In the genomic region with DNA sequence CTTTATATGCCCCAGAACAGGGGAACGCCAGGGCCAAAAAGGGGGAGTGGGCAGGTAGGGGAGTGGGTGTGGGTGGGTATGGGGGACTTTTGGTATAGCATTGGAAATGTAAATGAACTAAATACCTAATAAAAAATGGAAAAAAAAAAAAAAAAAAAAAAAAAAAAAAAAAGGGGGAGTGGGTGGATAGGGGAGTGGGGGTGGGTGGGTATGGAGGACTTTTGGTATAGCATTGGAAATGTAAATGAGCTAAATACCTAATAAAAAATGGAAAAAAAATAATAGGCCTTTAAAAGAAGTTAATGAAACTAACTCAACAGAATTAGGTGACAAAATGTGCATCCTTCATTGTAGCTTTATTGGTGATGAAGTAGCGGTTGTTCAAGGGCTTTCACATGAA, we compare ENCODE assay signal across 20 mouse cellular contexts. TPM values are rescaled to one million over a fixed set of nuclear protein-coding genes. Genes with fewer than 3 reads are reported as not detected.
DNase-seq lines count a peak whose midpoint lies in the region; ATAC-seq and TF ChIP-seq lines count a peak whose summit lies in the region.
"Not testable (repeated sequence)": the region's sequence is repeated elsewhere in the genome, so short reads cannot be mapped to it uniquely, and the experiment has no call there.
"Had no signal": no experiment of that assay in that cellular context is flagged by ENCODE, and none has a peak within 500 bp of the region (broad histone marks: within the 10 kb centered on the region; RNA-seq: fewer than 3 reads in every experiment).

No protein-coding gene starts in this region.

- not testable (repeated sequence) for H3K27ac ChIP-seq in forebrain, embryonic 11.5 days (ENCODE audit: low read depth, low read length); heart, embryonic 14.5 days (replicated peaks in 1 of 2; ENCODE audit: control insufficient read depth in 1 of 2, insufficient read depth in 1 of 2, low read depth in 2 of 2, low read length in 2 of 2); hindbrain, embryonic 15.5 days (replicated peaks); intestine, embryonic 16.5 days (ENCODE audit: low read length); liver, embryonic 14.5 days; midbrain, embryonic 13.5 days; neural tube, embryonic 11.5 days (ENCODE audit: low read depth, low read length); stomach, embryonic 14.5 days (ENCODE audit: low read length)

- not testable (repeated sequence) for H3K4me2 ChIP-seq in forebrain, embryonic 11.5 days (ENCODE audit: low read depth, low read length, severe bottlenecking); heart, embryonic 14.5 days (ENCODE audit: low read length); hindbrain, embryonic 15.5 days; intestine, embryonic 16.5 days (ENCODE audit: low read depth, low read length); liver, embryonic 14.5 days (ENCODE audit: low read depth); midbrain, embryonic 13.5 days (replicated peaks); neural tube, embryonic 11.5 days (ENCODE audit: low read depth); stomach, embryonic 14.5 days (replicated peaks; ENCODE audit: low read depth, low read length)

- not testable (repeated sequence) for H3K9ac ChIP-seq in forebrain, embryonic 11.5 days (ENCODE audit: low read length); heart, embryonic 14.5 days (ENCODE audit: low read length); hindbrain, embryonic 15.5 days; intestine, embryonic 16.5 days (ENCODE audit: low read depth, low read length); liver, embryonic 14.5 days (replicated peaks); midbrain, embryonic 13.5 days (replicated peaks); neural tube, embryonic 11.5 days (ENCODE audit: low read length); stomach, embryonic 14.5 days (replicated peaks; ENCODE audit: low read depth, low read length)

- not testable (repeated sequence) for TF ChIP-seq EP300 in liver, embryonic 14.5 days (IDR thresholded peaks at IDR 0.05; ENCODE audit: low read depth)

- not testable (repeated sequence) for H3K36me3 ChIP-seq in forebrain, embryonic 11.5 days (ENCODE audit: control insufficient read depth, insufficient read depth, low read length); heart, embryonic 14.5 days (ENCODE audit: control insufficient read depth, insufficient read depth, low read length); hindbrain, embryonic 15.5 days; intestine, embryonic 16.5 days (ENCODE audit: control insufficient read depth, insufficient read depth, low read length); liver, embryonic 14.5 days (replicated peaks; ENCODE audit: control insufficient read depth, insufficient read depth, low read depth); midbrain, embryonic 13.5 days; neural tube, embryonic 11.5 days (ENCODE audit: control insufficient read depth, insufficient read depth, low read length); stomach, embryonic 14.5 days (ENCODE audit: control insufficient read depth, insufficient read depth, low read length)

- not testable (repeated sequence) for TF ChIP-seq CTCF in liver, embryonic 14.5 days (IDR thresholded peaks at IDR 0.05; ENCODE audit: low read depth)

- not testable (repeated sequence) for H3K4me1 ChIP-seq in forebrain, embryonic 11.5 days (replicated peaks; ENCODE audit: control insufficient read depth, insufficient read depth, low read length); heart, embryonic 14.5 days (ENCODE audit: control insufficient read depth in 2 of 2, insufficient read depth in 2 of 2, low read length in 2 of 2); hindbrain, embryonic 15.5 days (replicated peaks); intestine, embryonic 16.5 days (ENCODE audit: control insufficient read depth, insufficient read depth, low read length); liver, embryonic 14.5 days (replicated peaks; ENCODE audit: control insufficient read depth in 2 of 2, insufficient read depth in 2 of 2, low read length in 1 of 2); midbrain, embryonic 13.5 days (replicated peaks); neural tube, embryonic 11.5 days (ENCODE audit: control insufficient read depth, insufficient read depth, low read length); stomach, embryonic 14.5 days (ENCODE audit: control insufficient read depth, insufficient read depth, low read length)

- not testable (repeated sequence) for H3K27me3 ChIP-seq in forebrain, embryonic 11.5 days (ENCODE audit: control insufficient read depth, insufficient read depth, low read length); heart, embryonic 14.5 days (ENCODE audit: control insufficient read depth, insufficient read depth, low read length); hindbrain, embryonic 15.5 days; intestine, embryonic 16.5 days (replicated peaks; ENCODE audit: control insufficient read depth, insufficient read depth, low read length); liver, embryonic 14.5 days (ENCODE audit: control insufficient read depth, insufficient read depth, low read length); midbrain, embryonic 13.5 days; neural tube, embryonic 11.5 days (ENCODE audit: control insufficient read depth, insufficient read depth, low read length); stomach, embryonic 14.5 days (ENCODE audit: control insufficient read depth, insufficient read depth, low read length)

- 97% methylated on average over 1 of the region's 2 CpGs for WGBS in forebrain, embryonic 11.5 days
- WGBS in heart, embryonic 14.5 days, result 92% methylated on average over 1 of the region's 2 CpGs
- WGBS in hindbrain, embryonic 15.5 days, result 97% methylated on average over 1 of the region's 2 CpGs
- WGBS in intestine, embryonic 16.5 days, result 92% methylated on average over 1 of the region's 2 CpGs
- 81% methylated on average over 1 of the region's 2 CpGs for WGBS in liver, embryonic 14.5 days (ENCODE audit: insufficient replicate concordance)
- WGBS in midbrain, embryonic 13.5 days, result 97% methylated on average over 1 of the region's 2 CpGs
- WGBS in neural tube, embryonic 11.5 days, result 97% methylated on average over 1 of the region's 2 CpGs
- WGBS in stomach, embryonic 14.5 days, result 87% methylated on average over 1 of the region's 2 CpGs

- not testable (repeated sequence) for H3K4me3 ChIP-seq in forebrain, embryonic 11.5 days (ENCODE audit: low read depth, low read length); heart, embryonic 14.5 days (ENCODE audit: control insufficient read depth in 1 of 2, insufficient read depth in 1 of 2, low read depth in 1 of 2, low read length in 2 of 2); hindbrain, embryonic 15.5 days; intestine, embryonic 16.5 days (ENCODE audit: low read length); liver, embryonic 14.5 days (ENCODE audit: insufficient read depth in 1 of 2, low read depth in 2 of 2, low read length in 2 of 2); midbrain, embryonic 13.5 days (replicated peaks); neural tube, embryonic 11.5 days (ENCODE audit: low read depth, low read length); stomach, embryonic 14.5 days (ENCODE audit: low read depth, low read length)

- DNase-seq in forebrain, embryonic 11.5 days (ENCODE audit: low spot score); liver, embryonic 14.5 days (ENCODE audit: low read depth in 3 of 3, low spot score in 3 of 3); neural tube, embryonic 11.5 days (ENCODE audit: low spot score): not testable (repeated sequence)

- ATAC-seq in forebrain, embryonic 11.5 days (replicated peaks; ENCODE audit: low FRiP score), result peak; percentile 78; the same call in 1 of the 2 replicates
- peak; percentile 81 for ATAC-seq in heart, embryonic 14.5 days (ENCODE audit: insufficient number of reproducible peaks, insufficient read depth, low FRiP score, low read depth)
- ATAC-seq in hindbrain, embryonic 15.5 days (ENCODE audit: low FRiP score, low read depth), result peak; percentile 92
- ATAC-seq in intestine, embryonic 16.5 days, result 0 out of 2 replicates have a peak, but pooled peaks have one; percentile 65
- peak; percentile 82 for ATAC-seq in liver, embryonic 14.5 days (ENCODE audit: insufficient read depth)
- ATAC-seq in midbrain, embryonic 13.5 days, result peak; percentile 88
- peak; percentile 95 for ATAC-seq in neural tube, embryonic 11.5 days (ENCODE audit: insufficient read depth, low FRiP score, low TSS enrichment)
- 0 out of 2 replicates have a peak, but pooled peaks have one; percentile 53 for ATAC-seq in stomach, embryonic 14.5 days (ENCODE audit: insufficient number of reproducible peaks, insufficient read depth, low FRiP score, low read depth)

- not testable (repeated sequence) for H3K9me3 ChIP-seq in forebrain, embryonic 11.5 days (ENCODE audit: control insufficient read depth, low read length); heart, embryonic 14.5 days (ENCODE audit: control insufficient read depth, low read length); hindbrain, embryonic 15.5 days; intestine, embryonic 16.5 days (ENCODE audit: control insufficient read depth, low read length); liver, embryonic 14.5 days (ENCODE audit: control insufficient read depth, low read length); midbrain, embryonic 13.5 days; neural tube, embryonic 11.5 days (ENCODE audit: control insufficient read depth, low read length); stomach, embryonic 14.5 days (ENCODE audit: control insufficient read depth, low read depth, low read length)

RNA-seq across cellular contexts. Expression of a gene that starts 11.5 kb away (rescaled TPM):
- polyA plus RNA-seq in forebrain, embryonic 11.5 days (2014; fragmentation: Nextera tagmentation; extraction: Ambion mirVana), result not detected in 2 replicates
- not detected in 2 replicates for polyA plus RNA-seq in heart, embryonic 14.5 days (2014; fragmentation: Nextera tagmentation; extraction: Ambion mirVana)
- polyA plus RNA-seq in hindbrain, embryonic 15.5 days (2015; fragmentation: Nextera tagmentation; extraction: Ambion mirVana), result not detected in 2 replicates
- not detected in 2 replicates for polyA plus RNA-seq in intestine, embryonic 16.5 days (2015; fragmentation: Nextera tagmentation; extraction: Ambion mirVana)
- polyA plus RNA-seq in liver, embryonic 14.5 days (2012; rRNA removed), result not detected in 2 replicates
- not detected in 2 replicates for polyA plus RNA-seq in liver, embryonic 14.5 days (2014; fragmentation: Nextera tagmentation; extraction: Ambion mirVana)
- polyA plus RNA-seq in midbrain, embryonic 13.5 days (2015; fragmentation: Nextera tagmentation; extraction: Ambion mirVana), result not detected in 2 replicates
- polyA plus RNA-seq in neural tube, embryonic 11.5 days (2014; fragmentation: Nextera tagmentation; extraction: Ambion mirVana), result not detected in 2 replicates
- not detected in 2 replicates for polyA plus RNA-seq in stomach, embryonic 14.5 days (2014; fragmentation: Nextera tagmentation; extraction: Ambion mirVana)
- polyA plus RNA-seq: embryonic facial prominence, embryonic 10.5 days; forebrain, postnatal 0 days; heart, adult 2 months; heart, embryonic 15.5 days; kidney, embryonic 15.5 days; limb, embryonic 12.5 days; liver, adult 2 months; lung, embryonic 15.5 days; midbrain, embryonic 10.5 days; myocyte; Patski; stomach, postnatal 0 days had no signal

RNA-seq across cellular contexts. Expression of a gene that starts 14.4 kb away (rescaled TPM):
- polyA plus RNA-seq in forebrain, embryonic 11.5 days (2014; fragmentation: Nextera tagmentation; extraction: Ambion mirVana), result 0.12 and 0.39 TPM in 2 replicates
- not detected in 2 replicates for polyA plus RNA-seq in heart, embryonic 14.5 days (2014; fragmentation: Nextera tagmentation; extraction: Ambion mirVana)
- polyA plus RNA-seq in hindbrain, embryonic 15.5 days (2015; fragmentation: Nextera tagmentation; extraction: Ambion mirVana), result 0.12 and 0.16 TPM in 2 replicates
- not detected in 2 replicates for polyA plus RNA-seq in intestine, embryonic 16.5 days (2015; fragmentation: Nextera tagmentation; extraction: Ambion mirVana)
- not detected in 2 replicates for polyA plus RNA-seq in liver, embryonic 14.5 days (2012; rRNA removed)
- not detected in 2 replicates for polyA plus RNA-seq in liver, embryonic 14.5 days (2014; fragmentation: Nextera tagmentation; extraction: Ambion mirVana)
- 0.13 and 0.21 TPM in 2 replicates for polyA plus RNA-seq in midbrain, embryonic 13.5 days (2015; fragmentation: Nextera tagmentation; extraction: Ambion mirVana)
- not detected in 2 replicates for polyA plus RNA-seq in neural tube, embryonic 11.5 days (2014; fragmentation: Nextera tagmentation; extraction: Ambion mirVana)
- not detected in 2 replicates for polyA plus RNA-seq in stomach, embryonic 14.5 days (2014; fragmentation: Nextera tagmentation; extraction: Ambion mirVana)
- polyA plus RNA-seq: embryonic facial prominence, embryonic 10.5 days; forebrain, postnatal 0 days; heart, adult 2 months; heart, embryonic 15.5 days; kidney, embryonic 15.5 days; limb, embryonic 12.5 days; liver, adult 2 months; lung, embryonic 15.5 days; midbrain, embryonic 10.5 days; myocyte; Patski; stomach, postnatal 0 days had no signal

RNA-seq across cellular contexts. Expression of a gene that starts 18.4 kb away (rescaled TPM):
- polyA plus RNA-seq in forebrain, embryonic 11.5 days (2014; fragmentation: Nextera tagmentation; extraction: Ambion mirVana), result not detected in 2 replicates
- polyA plus RNA-seq in heart, embryonic 14.5 days (2014; fragmentation: Nextera tagmentation; extraction: Ambion mirVana), result not detected in 2 replicates
- not detected in 2 replicates for polyA plus RNA-seq in hindbrain, embryonic 15.5 days (2015; fragmentation: Nextera tagmentation; extraction: Ambion mirVana)
- not detected in 2 replicates for polyA plus RNA-seq in intestine, embryonic 16.5 days (2015; fragmentation: Nextera tagmentation; extraction: Ambion mirVana)
- polyA plus RNA-seq in liver, embryonic 14.5 days (2012; rRNA removed), result not detected in 2 replicates
- polyA plus RNA-seq in liver, embryonic 14.5 days (2014; fragmentation: Nextera tagmentation; extraction: Ambion mirVana), result not detected in 2 replicates
- not detected in 2 replicates for polyA plus RNA-seq in midbrain, embryonic 13.5 days (2015; fragmentation: Nextera tagmentation; extraction: Ambion mirVana)
- polyA plus RNA-seq in neural tube, embryonic 11.5 days (2014; fragmentation: Nextera tagmentation; extraction: Ambion mirVana), result not detected in 2 replicates
- polyA plus RNA-seq in stomach, embryonic 14.5 days (2014; fragmentation: Nextera tagmentation; extraction: Ambion mirVana), result not detected in 2 replicates
- polyA plus RNA-seq: embryonic facial prominence, embryonic 10.5 days; forebrain, postnatal 0 days; heart, embryonic 15.5 days; kidney, embryonic 15.5 days; limb, embryonic 12.5 days; liver, adult 2 months; lung, embryonic 15.5 days; midbrain, embryonic 10.5 days; myocyte; Patski; stomach, postnatal 0 days had no signal

RNA-seq across cellular contexts. Expression of a gene that starts 22.6 kb away (rescaled TPM):
- polyA plus RNA-seq in forebrain, embryonic 11.5 days (2014; fragmentation: Nextera tagmentation; extraction: Ambion mirVana), result not detected in 2 replicates
- not detected in 2 replicates for polyA plus RNA-seq in heart, embryonic 14.5 days (2014; fragmentation: Nextera tagmentation; extraction: Ambion mirVana)
- polyA plus RNA-seq in hindbrain, embryonic 15.5 days (2015; fragmentation: Nextera tagmentation; extraction: Ambion mirVana), result not detected in 2 replicates
- not detected in 2 replicates for polyA plus RNA-seq in intestine, embryonic 16.5 days (2015; fragmentation: Nextera tagmentation; extraction: Ambion mirVana)
- not detected in 2 replicates for polyA plus RNA-seq in liver, embryonic 14.5 days (2012; rRNA removed)
- polyA plus RNA-seq in liver, embryonic 14.5 days (2014; fragmentation: Nextera tagmentation; extraction: Ambion mirVana), result not detected in 2 replicates
- not detected in 2 replicates for polyA plus RNA-seq in midbrain, embryonic 13.5 days (2015; fragmentation: Nextera tagmentation; extraction: Ambion mirVana)
- polyA plus RNA-seq in neural tube, embryonic 11.5 days (2014; fragmentation: Nextera tagmentation; extraction: Ambion mirVana), result not detected in 2 replicates
- not detected in 2 replicates for polyA plus RNA-seq in stomach, embryonic 14.5 days (2014; fragmentation: Nextera tagmentation; extraction: Ambion mirVana)
- polyA plus RNA-seq: embryonic facial prominence, embryonic 10.5 days; forebrain, postnatal 0 days; heart, adult 2 months; heart, embryonic 15.5 days; kidney, embryonic 15.5 days; limb, embryonic 12.5 days; liver, adult 2 months; lung, embryonic 15.5 days; midbrain, embryonic 10.5 days; myocyte; Patski; stomach, postnatal 0 days had no signal

RNA-seq across cellular contexts. Expression of a gene that starts 43.4 kb away (rescaled TPM):
- 45.0 and 47.4 TPM in 2 replicates for polyA plus RNA-seq in forebrain, embryonic 11.5 days (2014; fragmentation: Nextera tagmentation; extraction: Ambion mirVana)
- 30.2 and 34.0 TPM in 2 replicates for polyA plus RNA-seq in heart, embryonic 14.5 days (2014; fragmentation: Nextera tagmentation; extraction: Ambion mirVana)
- polyA plus RNA-seq in hindbrain, embryonic 15.5 days (2015; fragmentation: Nextera tagmentation; extraction: Ambion mirVana), result 43.7 and 45.1 TPM in 2 replicates
- 44.2 and 44.9 TPM in 2 replicates for polyA plus RNA-seq in intestine, embryonic 16.5 days (2015; fragmentation: Nextera tagmentation; extraction: Ambion mirVana)
- polyA plus RNA-seq in liver, embryonic 14.5 days (2012; rRNA removed), result 8.1 and 8.7 TPM in 2 replicates
- 7.4 and 8.1 TPM in 2 replicates for polyA plus RNA-seq in liver, embryonic 14.5 days (2014; fragmentation: Nextera tagmentation; extraction: Ambion mirVana)
- polyA plus RNA-seq in midbrain, embryonic 13.5 days (2015; fragmentation: Nextera tagmentation; extraction: Ambion mirVana), result 46.3 and 47.8 TPM in 2 replicates
- polyA plus RNA-seq in neural tube, embryonic 11.5 days (2014; fragmentation: Nextera tagmentation; extraction: Ambion mirVana), result 33.0 and 36.1 TPM in 2 replicates
- polyA plus RNA-seq in stomach, embryonic 14.5 days (2014; fragmentation: Nextera tagmentation; extraction: Ambion mirVana), result 40.3 and 41.1 TPM in 2 replicates
